Mouse (Mus musculus): ENCODE results near the gene Rasa1. TPM values are rescaled to one million over a fixed set of nuclear protein-coding genes. Genes with fewer than 3 reads are reported as not detected.

Gene Rasa1
- total RNA-seq (2021) = 10 to 100 TPM; 55.8 to 56.3 TPM

GRCm38 (mm10) chr13:85288843-85289713 is at the start of gene Rasa1:
Gene Rasa1 (minus strand): TSS chr13:85289130.
- DNase-seq (ENCODE audit: low spot score in 2 of 2) = peak; percentile 90 to 96
- intact Hi-C loops (cut with DNase I) = loop anchor here (2.0 to 10.0 kb wide), 3 partner anchors 22 to 1574 kb away; no protein-coding TSS in a partner anchor

GRCm38 (mm10) chr13:85311547-85311946 is 22.6 kb upstream of the Rasa1 start:
- intact Hi-C loops (cut with DNase I) = loop anchor here (2.0 kb wide), 2 partner anchors 23 to 125 kb away; partner anchors contain the start of gene Rasa1
- DNase-seq (ENCODE audit: low spot score in 2 of 2) = no peak

GRCm38 (mm10) chr13:85310968-85311367 is 22.0 kb upstream of the Rasa1 start:
- intact Hi-C loops (cut with DNase I) = loop anchor here (1.0 to 2.0 kb wide), 3 partner anchors 22 to 126 kb away; partner anchors contain the start of gene Rasa1
- peak; percentile 58 to 91 for DNase-seq (ENCODE audit: low spot score in 2 of 2)

GRCm38 (mm10) chr13:85310483-85310882 is 21.6 kb upstream of the Rasa1 start:
- DNase-seq (ENCODE audit: low spot score in 2 of 2) = no peak
- intact Hi-C loops (cut with DNase I) = loop anchor here (1.0 to 2.0 kb wide), 3 partner anchors 22 to 126 kb away; partner anchors contain the start of gene Rasa1

GRCm38 (mm10) chr13:85306039-85306438 is 17.1 kb upstream of the Rasa1 start:
- DNase-seq (ENCODE audit: low spot score in 2 of 2) = no peak
- intact Hi-C loops (cut with DNase I) = no loop called here

GRCm38 (mm10) chr13:85290651-85291050 is 1.7 kb upstream of the Rasa1 start:
- DNase-seq (ENCODE audit: low spot score in 2 of 2) = no peak
- intact Hi-C loops (cut with DNase I) = no loop called here

- intact Hi-C loops (cut with DNase I) = loop anchor here (2.0 to 10.0 kb wide), 3 partner anchors 22 to 1574 kb away; no protein-coding TSS in a partner anchor
- no peak for DNase-seq (ENCODE audit: low spot score in 2 of 2)
These were observed 422 bp downstream of the Rasa1 start for GRCm38 (mm10) chr13:85288574-85288842.

- peak in 1 of 2 experiments; percentile 30 for DNase-seq (ENCODE audit: low spot score in 2 of 2)
- intact Hi-C loops (cut with DNase I) = loop anchor here (2.0 to 10.0 kb wide), 3 partner anchors 23 to 1573 kb away; no protein-coding TSS in a partner anchor
These were observed 905 bp downstream of the Rasa1 start for GRCm38 (mm10) chr13:85287876-85288573.

GRCm38 (mm10) chr13:85282626-85283025 is 6.3 kb downstream of the Rasa1 start:
- DNase-seq (ENCODE audit: low spot score in 2 of 2) = no peak

GRCm38 (mm10) chr13:85278951-85279350 is 10.0 kb downstream of the Rasa1 start:
- DNase-seq (ENCODE audit: low spot score in 2 of 2) = no peak

More at GRCm38 (mm10) chr13:85282626-85283025, 6.3 kb downstream of the Rasa1 start:
- intact Hi-C loops (cut with DNase I) = loop anchor here (10.0 kb wide), 1 partner anchor 1568 kb away; no protein-coding TSS in a partner anchor

GRCm38 (mm10) chr13:85274572-85274971 is 14.4 kb downstream of the Rasa1 start:
- intact Hi-C loops (cut with DNase I) = no loop called here
- DNase-seq (ENCODE audit: low spot score in 2 of 2) = no peak

More at GRCm38 (mm10) chr13:85278951-85279350, 10.0 kb downstream of the Rasa1 start:
- intact Hi-C loops (cut with DNase I) = no loop called here

- intact Hi-C loops (cut with DNase I) = no loop called here
- DNase-seq (ENCODE audit: low spot score in 2 of 2) = no peak
These were observed 15.1 kb downstream of the Rasa1 start for GRCm38 (mm10) chr13:85273788-85274187.

- intact Hi-C loops (cut with DNase I) = no loop called here
- no peak for DNase-seq (ENCODE audit: low spot score in 2 of 2)
These were observed 50.2 kb downstream of the Rasa1 start for GRCm38 (mm10) chr13:85238760-85239159.

- no peak for DNase-seq (ENCODE audit: low spot score in 2 of 2)
- intact Hi-C loops (cut with DNase I) = no loop called here
These were observed 70.3 kb downstream of the Rasa1 start for GRCm38 (mm10) chr13:85218656-85219055.

GRCm38 (mm10) chr13:85210353-85210752 is 78.6 kb downstream of the Rasa1 start:
- DNase-seq (ENCODE audit: low spot score in 2 of 2) = no peak
- intact Hi-C loops (cut with DNase I) = no loop called here

- no peak for DNase-seq (ENCODE audit: low spot score in 2 of 2)
- intact Hi-C loops (cut with DNase I) = no loop called here
These were observed 80.3 kb downstream of the Rasa1 start for GRCm38 (mm10) chr13:85208656-85209055.

- intact Hi-C loops (cut with DNase I) = no loop called here
- no peak for DNase-seq (ENCODE audit: low spot score in 2 of 2)
These were observed 81.4 kb downstream of the Rasa1 start for GRCm38 (mm10) chr13:85207493-85207892.

GRCm38 (mm10) chr13:85191253-85191652 is 97.7 kb downstream of the Rasa1 start:
- intact Hi-C loops (cut with DNase I) = no loop called here
- DNase-seq (ENCODE audit: low spot score in 2 of 2) = no peak

GRCm38 (mm10) chr13:85189644-85190121 is 99.2 kb downstream of the Rasa1 start:
- no peak for DNase-seq (ENCODE audit: low spot score in 2 of 2)
- intact Hi-C loops (cut with DNase I) = no loop called here

Data from left cerebral cortex, postnatal 25 days (tissue).